Mouse (Mus musculus): ENCODE measurements around the gene Iqschfp. TPM values are rescaled to one million over a fixed set of nuclear protein-coding genes. Genes with fewer than 3 reads are reported as not detected.

Iqschfp gene
- polyA plus RNA-seq, 1 experiment from 2014 or later = not detected

GRCm38 (mm10) chr3:68246154-68246553, 354.1 kb downstream of the Iqschfp start:
- WGBS = 75% methylated on average over 4 of the region's 4 CpGs

GRCm38 (mm10) chr3:68250589-68250988, 358.6 kb downstream of the Iqschfp start:
- ATAC-seq (ENCODE audit: insufficient number of reproducible peaks, low FRiP score) = no peak
- 60% methylated on average over 2 of the region's 2 CpGs for WGBS
- Histone ChIP-seq H3K4me2 (no peak overlapping the region), H3K9me3 (replicated peaks) (no peaks in the 10 kb centered on the region), H3K4me1 (replicated peaks) (0 out of 2 replicates have a peak, but pooled peaks cover 4% of the 10 kb centered on the region), H3K9ac (no peak overlapping the region), H3K4me3 (no peak overlapping the region), H3K27me3 (replicated peaks) (no peaks in the 10 kb centered on the region), H3K27ac (ENCODE audit: poor library complexity, severe bottlenecking) (no peak overlapping the region), H3K36me3 (no peaks in the 10 kb centered on the region)

More at GRCm38 (mm10) chr3:68246154-68246553, 354.1 kb downstream of the Iqschfp start:
- Histone ChIP-seq H3K36me3 (no peaks in the 10 kb centered on the region), H3K9ac (no peak overlapping the region), H3K4me3 (no peak overlapping the region), H3K27ac (ENCODE audit: poor library complexity, severe bottlenecking) (no peak overlapping the region), H3K4me1 (replicated peaks) (0 out of 2 replicates have a peak, but pooled peaks cover 4% of the 10 kb centered on the region), H3K27me3 (replicated peaks) (no peaks in the 10 kb centered on the region), H3K4me2 (no peak overlapping the region), H3K9me3 (replicated peaks) (no peaks in the 10 kb centered on the region)
- no peak for ATAC-seq (ENCODE audit: insufficient number of reproducible peaks, low FRiP score)

GRCm38 (mm10) chr3:68252335-68252734, 360.3 kb downstream of the Iqschfp start:
- Histone ChIP-seq H3K4me2 (no peak overlapping the region), H3K36me3 (no peaks in the 10 kb centered on the region), H3K4me3 (no peak overlapping the region), H3K9ac (no peak overlapping the region), H3K27ac (ENCODE audit: poor library complexity, severe bottlenecking) (no peak overlapping the region), H3K4me1 (replicated peaks) (no peaks in the 10 kb centered on the region), H3K27me3 (replicated peaks) (no peaks in the 10 kb centered on the region), H3K9me3 (replicated peaks) (no peaks in the 10 kb centered on the region)
- WGBS = 72% methylated on average over 1 of the region's 1 CpGs
- ATAC-seq (ENCODE audit: insufficient number of reproducible peaks, low FRiP score) = no peak

- WGBS = 57% methylated on average over 6 of the region's 6 CpGs
- ATAC-seq (ENCODE audit: insufficient number of reproducible peaks, low FRiP score) = no peak
- no peak overlapping the region for H3K27ac ChIP-seq (ENCODE audit: poor library complexity, severe bottlenecking)
- no peak overlapping the region for H3K4me2 ChIP-seq
- H3K4me1 ChIP-seq (replicated peaks) = no peaks in the 10 kb centered on the region
- no peak overlapping the region for H3K9ac ChIP-seq
- no peaks in the 10 kb centered on the region for H3K36me3 ChIP-seq
- no peaks in the 10 kb centered on the region for H3K27me3 ChIP-seq (replicated peaks)
- H3K4me3 ChIP-seq = no peak overlapping the region
- no peaks in the 10 kb centered on the region for H3K9me3 ChIP-seq (replicated peaks)
These were observed 370.3 kb downstream of the Iqschfp start for GRCm38 (mm10) chr3:68262304-68262703.

- Histone ChIP-seq H3K4me3 (no peak overlapping the region), H3K9me3 (replicated peaks) (peaks cover 4% of the 10 kb centered on the region; the same call in 1 of the 2 replicates), H3K4me1 (replicated peaks) (no peaks in the 10 kb centered on the region), H3K9ac (no peak overlapping the region), H3K27ac (ENCODE audit: poor library complexity, severe bottlenecking) (no peak overlapping the region), H3K27me3 (replicated peaks) (no peaks in the 10 kb centered on the region), H3K4me2 (no peak overlapping the region), H3K36me3 (no peaks in the 10 kb centered on the region)
- 82% methylated on average over 4 of the region's 4 CpGs for WGBS
- no peak for ATAC-seq (ENCODE audit: insufficient number of reproducible peaks, low FRiP score)
These were observed 375.9 kb downstream of the Iqschfp start for GRCm38 (mm10) chr3:68267905-68268304.

- H3K36me3 ChIP-seq = no peaks in the 10 kb centered on the region
- no peaks in the 10 kb centered on the region for H3K27me3 ChIP-seq (replicated peaks)
- H3K4me1 ChIP-seq (replicated peaks) = no peaks in the 10 kb centered on the region
- no peak overlapping the region for H3K4me2 ChIP-seq
- no peak overlapping the region for H3K9ac ChIP-seq
- H3K27ac ChIP-seq (ENCODE audit: poor library complexity, severe bottlenecking) = no peak overlapping the region
- peaks cover 4% of the 10 kb centered on the region; the same call in 1 of the 2 replicates for H3K9me3 ChIP-seq (replicated peaks)
- 84% methylated on average over 4 of the region's 4 CpGs for WGBS
- no peak for ATAC-seq (ENCODE audit: insufficient number of reproducible peaks, low FRiP score)
- no peak overlapping the region for H3K4me3 ChIP-seq
These were observed 377.2 kb downstream of the Iqschfp start for GRCm38 (mm10) chr3:68269251-68269650.

GRCm38 (mm10) chr3:68270246-68270645, 378.2 kb downstream of the Iqschfp start:
- 79% methylated on average over 6 of the region's 6 CpGs for WGBS
- no peaks in the 10 kb centered on the region for H3K4me1 ChIP-seq (replicated peaks)
- H3K9me3 ChIP-seq (replicated peaks) = peaks cover 4% of the 10 kb centered on the region; the same call in 1 of the 2 replicates
- H3K9ac ChIP-seq = no peak overlapping the region
- no peaks in the 10 kb centered on the region for H3K27me3 ChIP-seq (replicated peaks)
- no peak for ATAC-seq (ENCODE audit: insufficient number of reproducible peaks, low FRiP score)
- H3K36me3 ChIP-seq = no peaks in the 10 kb centered on the region
- H3K4me3 ChIP-seq = no peak overlapping the region
- no peak overlapping the region for H3K4me2 ChIP-seq
- H3K27ac ChIP-seq (ENCODE audit: poor library complexity, severe bottlenecking) = no peak overlapping the region

GRCm38 (mm10) chr3:68271457-68271856, 379.4 kb downstream of the Iqschfp start:
- Histone ChIP-seq H3K4me1 (replicated peaks) (no peaks in the 10 kb centered on the region), H3K4me3 (no peak overlapping the region), H3K9me3 (replicated peaks) (peaks cover 4% of the 10 kb centered on the region; the same call in 1 of the 2 replicates), H3K9ac (no peak overlapping the region), H3K27me3 (replicated peaks) (no peaks in the 10 kb centered on the region), H3K4me2 (no peak overlapping the region), H3K27ac (ENCODE audit: poor library complexity, severe bottlenecking) (no peak overlapping the region), H3K36me3 (no peaks in the 10 kb centered on the region)
- WGBS = 79% methylated on average over 3 of the region's 3 CpGs
- no peak for ATAC-seq (ENCODE audit: insufficient number of reproducible peaks, low FRiP score)

GRCm38 (mm10) chr3:68271881-68272280, 379.8 kb downstream of the Iqschfp start:
- Histone ChIP-seq H3K4me1 (replicated peaks) (no peaks in the 10 kb centered on the region), H3K9ac (no peak overlapping the region), H3K4me3 (no peak overlapping the region), H3K36me3 (no peaks in the 10 kb centered on the region), H3K27ac (ENCODE audit: poor library complexity, severe bottlenecking) (no peak overlapping the region), H3K9me3 (replicated peaks) (peaks cover 4% of the 10 kb centered on the region; the same call in 1 of the 2 replicates), H3K4me2 (no peak overlapping the region), H3K27me3 (replicated peaks) (no peaks in the 10 kb centered on the region)
- WGBS = 74% methylated on average over 3 of the region's 3 CpGs
- no peak for ATAC-seq (ENCODE audit: insufficient number of reproducible peaks, low FRiP score)

GRCm38 (mm10) chr3:68282844-68283594, 391.0 kb downstream of the Iqschfp start:
- no peaks in the 10 kb centered on the region for H3K9me3 ChIP-seq (replicated peaks)
- no peak overlapping the region for H3K4me2 ChIP-seq
- WGBS = 68% methylated on average over 7 of the region's 7 CpGs
- H3K27ac ChIP-seq (ENCODE audit: poor library complexity, severe bottlenecking) = no peak overlapping the region
- H3K9ac ChIP-seq = no peak overlapping the region
- no peak for ATAC-seq (ENCODE audit: insufficient number of reproducible peaks, low FRiP score)
- no peaks in the 10 kb centered on the region for H3K36me3 ChIP-seq
- H3K27me3 ChIP-seq (replicated peaks) = no peaks in the 10 kb centered on the region
- no peaks in the 10 kb centered on the region for H3K4me1 ChIP-seq (replicated peaks)
- H3K4me3 ChIP-seq = no peak overlapping the region

GRCm38 (mm10) chr3:68283595-68283991, 391.6 kb downstream of the Iqschfp start:
- 73% methylated on average over 10 of the region's 10 CpGs for WGBS
- H3K4me1 ChIP-seq (replicated peaks) = no peaks in the 10 kb centered on the region
- H3K27me3 ChIP-seq (replicated peaks) = no peaks in the 10 kb centered on the region
- H3K9me3 ChIP-seq (replicated peaks) = no peaks in the 10 kb centered on the region
- no peak overlapping the region for H3K9ac ChIP-seq
- H3K4me3 ChIP-seq = no peak overlapping the region
- H3K36me3 ChIP-seq = no peaks in the 10 kb centered on the region
- no peak overlapping the region for H3K4me2 ChIP-seq
- no peak overlapping the region for H3K27ac ChIP-seq (ENCODE audit: poor library complexity, severe bottlenecking)
- no peak for ATAC-seq (ENCODE audit: insufficient number of reproducible peaks, low FRiP score)

- H3K4me1 ChIP-seq (replicated peaks) = no peaks in the 10 kb centered on the region
- no peaks in the 10 kb centered on the region for H3K27me3 ChIP-seq (replicated peaks)
- no peak overlapping the region for H3K9ac ChIP-seq
- no peak overlapping the region for H3K4me3 ChIP-seq
- no peak for ATAC-seq (ENCODE audit: insufficient number of reproducible peaks, low FRiP score)
- H3K4me2 ChIP-seq = no peak overlapping the region
- H3K27ac ChIP-seq (ENCODE audit: poor library complexity, severe bottlenecking) = no peak overlapping the region
- no peaks in the 10 kb centered on the region for H3K36me3 ChIP-seq
- WGBS = 81% methylated on average over 2 of the region's 2 CpGs
- H3K9me3 ChIP-seq (replicated peaks) = no peaks in the 10 kb centered on the region
These were observed 392.5 kb downstream of the Iqschfp start for GRCm38 (mm10) chr3:68284500-68284899.

Measured in heart, embryonic 12.5 days (tissue).